Mouse (Mus musculus) layer of hippocampus, adult 9-10 months (tissue): Measurements from ENCODE around the gene Camta1.
A peak's percentile ranks its signal among the peaks of the same experiment; 100 is the strongest.
"Not testable (repeated sequence)": the region's sequence is repeated elsewhere in the genome, so short reads cannot be mapped to it uniquely, and the experiment has no call there.

Experiments used
- DNase-seq: peaks from one replicate; pipeline ENCODE4 v3.0.0; 2022; ENCODE audit warnings: low spot score

Camta1 gene

DNA sequence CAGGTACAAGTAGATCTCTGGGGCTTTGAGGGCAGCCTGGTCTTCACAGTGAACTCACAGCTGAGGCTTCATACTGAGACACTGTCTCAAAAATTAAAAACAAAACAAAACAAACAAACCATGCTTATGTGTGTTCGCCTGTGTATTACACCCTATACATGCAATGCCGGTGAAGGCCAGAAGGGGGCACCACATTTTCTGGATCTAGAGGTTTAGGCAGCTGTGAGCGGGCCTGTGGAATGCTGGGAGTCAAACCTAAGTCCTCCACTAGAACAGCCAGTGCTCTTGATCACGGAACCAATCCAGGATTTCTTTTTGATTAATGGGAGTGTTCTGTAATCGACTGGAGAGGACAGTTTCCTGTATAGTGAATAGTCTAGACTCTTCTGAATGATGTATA lies 935.8 kb downstream of the Camta1 start:
- no peak for DNase-seq

DNA sequence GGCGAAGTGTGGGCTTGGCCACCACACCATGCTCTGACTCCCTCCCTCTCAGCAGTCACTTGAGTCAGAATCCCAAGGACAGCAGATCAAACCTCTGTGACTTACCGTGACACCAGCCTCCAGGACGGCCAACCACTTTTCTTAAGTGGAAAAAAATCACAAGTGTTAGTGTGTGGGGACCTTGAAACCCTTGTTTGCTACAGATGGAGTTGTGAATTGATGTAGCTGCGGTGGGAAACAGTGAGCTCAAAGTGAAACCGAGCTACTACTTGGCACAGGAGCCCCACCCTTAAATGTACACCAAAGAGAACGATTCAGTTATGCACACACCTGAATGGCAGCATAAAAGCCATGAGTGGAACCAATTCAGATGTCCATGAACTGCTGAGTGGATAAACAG lies 936.7 kb downstream of the Camta1 start:
- no peak for DNase-seq

DNA sequence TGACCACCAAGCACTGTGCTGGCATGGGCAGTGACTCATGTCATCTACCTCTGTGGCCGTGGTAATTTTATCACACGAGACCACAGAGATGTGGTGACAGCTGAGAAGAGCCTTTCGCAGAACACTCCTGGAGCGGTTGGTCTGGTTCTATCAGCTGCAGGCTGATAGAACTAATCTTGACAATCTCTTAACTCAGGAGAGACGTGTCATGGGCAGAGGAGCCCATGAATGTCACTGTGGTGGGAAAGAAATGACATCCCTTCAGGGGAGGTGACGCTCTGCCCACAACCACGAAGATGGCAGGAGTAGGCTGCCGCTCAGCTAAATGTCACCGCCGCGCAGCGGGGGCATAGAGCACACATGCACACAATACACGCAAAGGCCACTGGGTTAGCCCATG lies 937.4 kb downstream of the Camta1 start:
- DNase-seq: no peak

DNA sequence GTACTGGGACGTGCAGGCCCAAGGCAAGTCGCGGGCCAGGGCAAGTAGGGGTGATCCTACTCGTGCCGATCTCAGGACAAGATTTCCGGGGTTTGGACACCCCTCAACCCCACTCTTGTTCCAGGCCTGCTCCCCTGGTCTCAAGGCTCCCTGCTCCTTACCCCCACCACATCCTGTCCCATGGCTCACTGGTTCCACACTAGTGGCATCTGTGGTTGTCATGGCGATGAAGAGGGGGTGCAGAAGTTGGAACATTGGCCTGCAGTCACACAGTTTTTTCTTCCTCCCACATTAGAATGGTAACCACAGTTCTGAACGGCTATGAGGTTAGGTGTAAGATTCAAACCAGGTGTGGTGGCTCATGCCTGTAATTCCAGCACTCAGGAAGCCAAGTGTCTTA lies 940.5 kb downstream of the Camta1 start:
- DNase-seq: no peak

DNA sequence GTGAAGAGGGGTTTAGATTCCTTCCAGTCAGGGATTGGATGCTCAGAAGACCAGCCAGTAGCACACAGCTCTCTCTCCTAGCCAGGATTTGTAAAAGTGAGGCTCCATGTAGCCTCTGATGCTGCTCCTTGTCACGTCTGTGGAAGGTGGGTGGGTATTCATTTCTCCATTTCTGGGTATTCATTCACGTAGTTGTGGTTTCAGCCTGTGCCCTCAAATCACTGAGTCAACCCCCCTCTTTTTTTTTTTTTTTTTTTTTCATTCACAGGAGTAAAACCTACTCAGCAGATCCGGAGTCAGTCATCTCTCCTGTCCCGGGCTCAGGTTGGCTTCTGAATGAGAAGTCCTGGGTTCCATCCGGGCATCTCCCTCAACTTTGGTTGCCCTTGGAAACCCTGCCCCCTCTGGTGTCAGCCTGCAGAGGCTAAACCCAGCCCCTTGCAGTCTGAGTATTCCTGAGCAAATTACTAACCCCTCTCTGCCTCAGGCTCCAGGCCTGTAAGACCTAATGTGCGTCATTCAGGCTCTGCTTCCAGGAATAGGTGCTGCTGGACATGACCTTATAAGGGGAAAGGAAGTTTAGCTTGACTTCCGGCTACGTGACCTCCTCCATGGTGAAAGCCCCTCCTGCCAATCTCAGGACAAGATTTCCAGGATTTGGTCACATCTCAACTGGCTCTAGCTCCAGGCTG lies 944.2 kb downstream of the Camta1 start:
- DNase-seq: no peak

DNA sequence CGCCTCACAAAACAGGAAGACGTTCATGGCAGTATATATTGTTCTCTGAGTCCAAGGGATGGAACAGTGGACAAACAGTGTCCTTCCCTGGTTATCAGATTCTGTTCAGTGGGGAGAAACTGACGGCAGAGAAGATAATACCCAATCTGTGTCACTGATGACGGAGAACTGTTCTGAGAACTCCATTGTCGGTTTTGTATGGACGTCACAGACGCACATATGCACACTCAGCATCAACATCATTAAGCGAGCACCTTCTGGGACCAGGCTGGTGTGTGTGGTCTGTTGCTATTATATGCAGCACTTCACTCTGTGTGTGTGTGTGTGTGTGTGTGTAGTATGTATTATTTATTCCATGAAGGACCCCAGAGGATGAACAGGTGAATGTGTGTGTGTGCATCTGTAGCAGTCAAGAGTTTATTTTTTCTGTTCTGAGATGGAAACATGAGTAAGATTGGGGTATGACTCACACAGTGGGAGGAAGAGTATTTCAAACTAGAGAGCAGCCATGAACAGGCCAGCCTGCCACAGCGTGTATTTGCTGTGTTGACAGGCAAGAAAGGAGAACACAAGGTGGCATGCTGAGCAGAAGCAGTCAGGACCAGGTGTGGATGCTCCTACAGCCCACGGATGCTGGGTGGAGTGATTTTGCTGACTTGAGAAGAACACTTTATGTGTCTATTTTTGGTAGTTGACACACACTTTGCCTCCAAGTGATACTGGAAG lies 946.3 kb downstream of the Camta1 start:
- no peak for DNase-seq

DNA sequence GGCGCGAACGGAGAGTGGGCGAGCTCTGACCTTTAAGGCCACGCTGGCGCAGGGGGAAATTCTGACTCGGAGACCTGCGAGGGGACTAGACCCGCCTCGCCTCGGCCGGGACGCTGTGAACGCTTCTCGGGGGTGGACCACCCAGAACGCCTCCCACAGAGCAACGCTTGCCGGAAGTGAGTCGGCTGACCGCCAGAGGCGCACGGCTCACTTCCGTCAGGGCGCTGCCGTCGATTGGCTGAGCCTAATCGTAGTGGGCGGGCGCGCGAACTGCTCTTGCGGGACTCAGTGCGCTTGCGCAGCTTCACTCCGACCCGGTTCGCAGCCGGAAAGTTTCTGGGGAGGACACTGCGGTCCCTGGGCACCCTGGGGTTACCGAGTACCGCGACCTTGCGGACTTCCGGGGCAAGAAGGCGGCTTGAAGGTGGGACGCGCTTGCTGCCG lies 947.4 kb downstream of the Camta1 start, which contains the start of the genes Park7 and Tnfrsf9:
Gene Park7 (minus strand): TSS at position 148 of the 444 bp plus-strand sequence.
Gene Tnfrsf9 (plus strand): TSS at position 273 of the 444 bp plus-strand sequence.
- peak; percentile 79 for DNase-seq

DNA sequence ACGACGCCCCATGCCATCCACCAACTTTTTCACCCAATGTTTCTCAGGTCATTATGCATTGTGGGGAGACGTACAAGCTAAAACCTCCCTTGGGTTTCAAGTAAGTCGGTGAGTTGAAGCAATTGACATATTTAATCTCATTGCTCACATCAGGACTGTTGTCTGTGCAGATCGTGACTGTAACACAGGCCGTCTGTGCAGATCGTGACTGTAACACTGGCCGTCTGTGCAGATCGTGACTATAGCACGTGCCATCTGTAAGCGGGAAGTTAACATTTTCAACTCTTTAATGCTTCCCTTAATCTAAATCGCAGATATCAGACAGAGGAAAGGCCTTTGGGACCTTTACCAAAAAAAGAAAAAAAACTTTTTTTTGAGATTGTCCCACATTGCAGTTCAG lies 947.9 kb downstream of the Camta1 start:
- no peak for DNase-seq

DNA sequence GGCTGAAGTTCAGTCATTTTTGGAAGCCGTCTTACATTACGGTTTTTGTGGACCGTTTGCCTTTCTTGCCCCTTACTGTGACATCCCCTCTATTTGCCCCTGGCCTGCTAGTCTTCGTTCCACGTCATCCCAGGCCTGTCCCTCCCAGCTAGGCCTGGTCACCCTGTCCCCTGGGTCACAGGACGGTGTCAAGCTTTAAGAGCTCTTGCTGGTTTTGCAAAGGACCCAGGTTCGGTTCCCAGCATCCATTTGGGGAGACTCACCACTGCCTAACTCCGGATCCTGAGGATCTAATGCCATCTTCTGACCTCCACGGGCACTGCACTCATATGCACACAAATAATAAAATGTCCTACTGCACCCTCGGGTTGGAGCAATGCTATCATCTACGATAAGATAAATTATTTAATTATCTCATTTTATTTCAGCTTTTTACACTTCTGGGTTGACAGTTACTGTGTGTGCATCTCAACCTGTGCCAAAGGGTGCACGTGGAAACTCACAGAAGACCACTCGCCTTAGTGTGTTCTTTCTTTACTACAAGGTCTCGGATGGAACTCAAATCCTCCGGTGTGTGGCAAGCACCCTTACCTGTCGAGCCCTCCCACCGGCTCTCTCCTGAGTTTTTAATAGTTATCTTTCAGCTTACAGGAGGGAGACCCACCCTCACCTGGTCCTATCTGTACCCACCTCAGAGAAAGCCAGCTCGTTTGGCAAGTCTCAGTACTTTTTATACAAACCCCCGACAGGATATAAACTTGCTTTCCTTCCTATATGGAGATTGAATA lies 951.3 kb downstream of the Camta1 start:
- DNase-seq: no peak

DNA sequence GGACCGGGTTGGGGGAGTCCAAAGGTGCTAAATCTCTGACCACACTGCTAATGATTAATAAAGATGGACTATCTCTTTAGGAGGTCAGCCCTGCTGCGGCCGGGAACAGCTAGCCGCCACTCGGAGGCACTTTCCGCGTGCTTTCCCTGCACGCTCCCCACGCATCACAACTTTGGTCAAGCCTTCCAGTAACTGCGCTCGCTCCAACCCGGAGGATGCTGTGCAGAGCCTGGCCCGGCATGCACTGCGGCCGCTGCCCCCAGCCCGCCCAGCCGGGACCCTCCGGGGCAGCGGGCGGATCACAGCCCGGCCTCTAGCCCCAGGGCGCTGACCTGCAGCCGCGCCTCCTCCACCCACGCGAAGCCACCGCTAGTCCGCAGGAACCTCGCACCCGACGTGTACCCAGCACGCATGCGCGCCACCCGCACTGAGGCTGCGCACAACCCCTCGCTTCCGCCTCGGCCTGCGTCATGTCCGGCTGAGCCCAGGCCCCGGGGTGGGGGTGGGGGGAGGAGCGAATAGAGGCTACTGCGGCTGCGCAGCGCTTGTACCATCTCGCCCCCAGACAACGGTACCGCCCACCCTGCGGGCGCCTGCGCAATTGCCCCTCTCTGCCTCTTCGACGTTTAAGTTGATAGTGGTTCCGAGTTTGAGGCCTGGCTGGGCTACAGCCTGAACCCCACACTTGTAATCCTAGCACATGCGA lies 952.1 kb downstream of the Camta1 start:
- peak; percentile 85 for DNase-seq

DNA sequence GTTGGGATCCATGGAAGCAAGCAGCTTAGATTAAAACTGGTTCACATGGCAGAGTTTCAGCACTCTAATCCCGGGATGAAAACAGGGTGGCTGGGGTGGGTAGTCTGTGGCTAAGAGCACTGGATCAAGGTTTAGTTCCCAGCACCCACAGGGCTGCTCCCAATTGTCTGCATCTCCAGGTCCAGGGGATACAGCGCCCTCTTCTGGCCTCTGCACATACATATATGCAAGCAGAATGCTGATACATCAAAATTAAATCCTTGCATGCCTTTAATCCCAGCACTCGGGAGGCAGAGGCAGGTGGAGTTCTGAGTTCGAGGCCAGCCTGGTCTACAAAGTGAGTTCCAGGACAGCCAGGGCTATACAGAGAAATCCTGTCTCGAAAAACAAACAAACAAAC lies 953.2 kb downstream of the Camta1 start:
- DNase-seq: not testable (repeated sequence)

DNA sequence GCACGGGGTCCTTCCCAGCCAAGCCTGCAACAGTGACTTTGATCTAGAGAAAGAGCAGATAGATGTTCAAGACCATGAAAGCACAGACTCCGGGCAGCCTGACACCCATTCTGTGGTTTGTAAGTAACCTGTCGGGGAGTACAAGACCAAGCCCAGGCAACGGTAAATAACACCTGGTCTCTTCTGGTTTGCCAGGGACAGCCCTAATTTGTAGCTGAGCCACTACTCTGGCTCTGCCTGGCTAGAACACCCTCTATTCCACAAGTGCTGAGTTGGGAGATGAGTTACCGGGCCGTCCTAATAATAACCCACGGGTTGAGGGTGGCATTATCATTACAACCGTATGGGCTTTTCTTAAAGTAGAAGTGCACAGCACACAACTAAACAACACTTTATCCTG lies 954.6 kb downstream of the Camta1 start:
- DNase-seq: no peak

DNA sequence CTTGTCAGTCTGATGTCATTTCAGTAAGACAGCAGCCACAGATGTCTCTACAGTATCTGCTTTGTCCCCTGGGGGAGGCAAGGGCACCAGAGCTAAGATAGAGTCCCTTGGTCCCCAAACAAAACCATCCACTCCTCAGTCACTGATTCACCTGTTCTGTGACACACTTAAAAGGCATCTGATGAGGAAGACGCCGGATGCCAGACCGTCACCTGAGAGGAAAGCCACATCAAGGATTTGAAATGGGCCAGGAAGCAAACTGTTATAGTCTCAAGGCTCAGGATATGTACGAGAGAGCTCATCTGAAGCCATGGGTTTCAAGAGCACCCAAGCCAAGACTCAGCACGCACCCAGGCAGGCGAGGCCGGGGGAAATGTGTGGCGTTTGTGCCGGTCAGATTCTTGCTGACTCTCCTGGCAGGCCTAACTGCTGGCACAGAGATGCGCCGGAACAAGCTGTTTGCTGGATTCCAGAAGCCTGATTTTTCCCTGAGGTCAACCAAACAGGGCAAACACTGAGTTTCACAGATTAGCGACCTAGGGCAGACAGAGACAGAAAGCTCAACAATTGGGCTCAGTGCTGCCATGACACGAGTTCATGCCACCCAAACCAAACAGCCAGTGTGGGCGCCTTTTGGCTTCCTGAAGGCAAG lies 958.5 kb downstream of the Camta1 start:
- DNase-seq: no peak

DNA sequence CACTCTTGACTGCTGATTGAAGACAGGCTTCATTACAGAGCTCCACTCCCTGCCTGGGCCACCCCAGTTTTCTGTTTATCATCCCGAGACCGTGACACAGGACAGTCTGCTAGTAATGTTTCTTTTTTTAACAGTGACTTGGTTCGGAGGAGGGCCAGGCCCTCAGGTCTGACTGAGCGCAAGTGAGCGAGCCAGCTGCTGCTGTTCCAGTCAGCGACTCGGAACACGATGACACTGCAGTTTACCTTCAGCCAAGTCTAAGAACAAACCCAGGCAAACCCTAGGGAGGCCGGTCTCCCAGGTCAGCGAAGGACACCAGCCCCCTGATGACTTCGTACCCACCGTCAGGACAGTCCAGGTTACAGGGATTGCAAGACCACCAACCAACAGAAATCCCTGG lies 959.6 kb downstream of the Camta1 start:
- DNase-seq: no peak

DNA sequence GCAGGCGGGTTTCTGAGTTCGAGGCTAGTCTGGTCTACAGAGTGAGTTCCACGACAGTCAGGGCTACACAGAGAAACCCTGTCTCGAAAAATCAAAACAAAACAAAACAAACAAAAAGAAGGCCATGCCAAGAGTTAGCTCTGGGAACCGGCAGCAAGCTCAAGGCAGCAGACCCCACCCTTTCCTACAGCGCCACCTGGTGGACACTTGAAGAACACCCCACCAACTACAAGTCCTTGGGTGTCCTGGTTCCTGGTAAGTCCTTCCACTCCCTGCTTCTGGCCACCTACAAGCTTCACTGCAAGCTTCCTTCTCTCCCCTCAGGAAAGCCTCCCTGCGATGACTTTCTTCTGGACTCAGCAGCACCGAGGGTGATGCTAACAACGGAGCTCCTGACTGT lies 960.0 kb downstream of the Camta1 start:
- DNase-seq: no peak

DNA sequence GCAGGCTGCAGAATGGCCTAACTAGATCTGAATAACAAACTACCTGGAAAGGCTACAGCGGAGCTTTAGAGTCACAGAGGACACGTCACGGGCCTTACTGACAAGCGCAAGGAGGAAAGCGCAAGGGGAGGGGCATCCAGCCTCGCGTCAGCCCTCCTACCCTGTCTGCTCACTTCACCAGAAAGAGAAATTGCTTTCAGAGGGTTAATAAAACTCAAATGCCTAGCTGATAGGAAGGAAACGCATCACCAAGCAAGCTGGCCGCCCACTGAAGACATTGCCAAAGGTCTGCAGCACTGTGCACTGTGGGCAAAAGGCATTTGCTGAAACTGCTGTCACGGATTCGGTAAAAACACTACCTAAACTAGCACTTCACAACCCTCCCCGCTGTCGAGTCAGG lies 961.2 kb downstream of the Camta1 start:
- DNase-seq: no peak

DNA sequence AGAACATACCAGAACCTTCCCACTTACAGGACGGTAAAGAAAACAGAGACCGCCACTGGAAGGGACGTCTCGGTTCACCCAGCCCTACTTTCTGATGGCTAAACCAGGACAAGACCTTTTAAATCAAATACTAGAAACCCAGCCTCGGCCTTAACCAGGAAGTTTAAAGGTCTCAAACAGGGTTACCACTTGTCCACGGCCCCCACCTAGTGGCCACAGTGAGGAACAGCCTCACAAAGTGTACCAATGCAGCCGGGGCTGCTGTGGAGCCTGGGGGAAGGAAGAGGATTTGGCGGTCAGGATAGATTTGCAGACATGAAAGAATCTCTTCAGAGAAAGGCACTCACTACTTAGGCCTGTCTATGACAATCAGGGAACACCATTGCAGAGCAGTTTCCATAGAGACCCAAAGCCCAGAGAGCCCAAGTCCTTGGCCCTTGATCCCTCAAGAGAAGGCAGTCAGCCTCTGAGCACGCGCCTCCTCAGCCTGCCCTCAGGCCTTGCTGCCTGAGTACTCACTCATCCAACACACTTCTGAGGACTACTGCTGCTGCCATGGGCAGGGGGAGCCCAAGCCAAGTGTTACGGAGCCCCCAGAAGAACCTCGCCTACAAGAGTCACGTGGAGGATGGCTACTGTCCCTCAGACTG lies 962.8 kb downstream of the Camta1 start:
- no peak for DNase-seq

DNA sequence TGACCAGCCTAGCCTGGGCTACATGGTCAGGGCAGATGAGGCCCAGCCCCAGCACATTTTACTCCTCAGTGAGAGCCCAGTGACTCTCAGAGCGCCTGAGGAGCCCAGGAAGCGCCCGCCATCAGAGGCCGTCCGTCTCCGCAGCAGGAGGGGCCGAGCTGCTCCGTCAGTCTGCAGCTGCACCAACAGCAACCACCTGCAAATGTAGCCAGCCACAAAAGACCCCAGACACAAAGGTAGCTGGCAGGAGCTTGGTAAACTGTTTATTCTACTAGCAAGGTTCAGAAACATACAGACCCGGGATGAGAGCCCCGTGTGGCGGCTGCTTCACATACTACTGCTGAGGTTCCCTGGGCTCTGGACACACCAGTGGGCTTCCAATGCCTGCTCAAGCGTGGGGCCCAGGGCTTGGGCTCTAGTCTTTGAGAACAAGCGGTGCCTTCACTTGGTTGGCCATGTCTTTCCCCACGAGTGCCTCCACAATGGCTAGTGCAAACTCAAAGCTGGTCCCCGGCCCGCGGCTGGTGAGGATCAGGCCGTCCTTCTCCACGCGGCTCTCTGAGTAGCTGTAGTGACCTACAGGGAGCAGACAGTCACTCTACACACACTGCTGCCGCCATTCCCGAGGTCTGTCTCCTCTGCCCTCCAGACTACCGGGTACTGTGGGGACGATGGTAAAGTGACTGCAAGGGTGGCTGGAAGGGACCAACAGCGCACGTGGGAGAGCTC lies 964.6 kb downstream of the Camta1 start:
- no peak for DNase-seq

DNA sequence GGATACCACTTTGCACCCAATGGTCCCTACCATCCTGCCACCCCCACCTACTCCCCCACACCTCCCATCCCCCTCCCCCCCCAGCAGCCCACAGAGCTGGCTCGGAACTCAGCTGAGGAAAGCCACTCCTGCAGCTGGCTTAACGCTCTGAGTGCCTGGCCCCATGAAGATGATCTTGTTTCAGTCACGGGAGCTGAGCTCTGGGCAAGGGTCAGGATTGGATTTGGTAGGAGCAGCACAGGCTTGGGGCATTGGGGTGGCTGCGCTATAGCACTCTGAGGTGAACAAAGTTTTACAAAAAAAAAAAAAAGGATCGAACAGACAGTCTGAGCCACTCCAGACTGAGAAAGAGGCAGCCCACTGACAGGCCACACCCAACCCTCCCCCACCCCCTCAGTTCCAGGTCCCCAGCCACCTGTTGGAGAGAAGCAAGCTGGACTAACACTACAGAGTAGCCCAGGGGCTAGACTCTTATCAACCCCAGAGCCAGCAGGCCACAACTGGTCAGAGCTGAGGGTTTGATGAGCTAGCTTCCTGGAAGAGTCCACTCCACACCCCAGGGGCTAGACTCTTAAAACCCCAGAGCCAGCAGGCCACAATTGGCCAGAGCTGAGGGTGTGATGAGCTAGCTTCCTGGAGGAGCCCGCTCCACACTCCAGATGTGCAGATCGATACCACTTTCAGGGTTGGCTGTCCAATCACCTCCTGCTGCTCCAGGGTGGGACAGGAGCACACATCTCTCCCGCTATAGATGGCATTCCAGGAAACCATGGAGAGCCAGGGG lies 966.8 kb downstream of the Camta1 start:
- no peak for DNase-seq

DNA sequence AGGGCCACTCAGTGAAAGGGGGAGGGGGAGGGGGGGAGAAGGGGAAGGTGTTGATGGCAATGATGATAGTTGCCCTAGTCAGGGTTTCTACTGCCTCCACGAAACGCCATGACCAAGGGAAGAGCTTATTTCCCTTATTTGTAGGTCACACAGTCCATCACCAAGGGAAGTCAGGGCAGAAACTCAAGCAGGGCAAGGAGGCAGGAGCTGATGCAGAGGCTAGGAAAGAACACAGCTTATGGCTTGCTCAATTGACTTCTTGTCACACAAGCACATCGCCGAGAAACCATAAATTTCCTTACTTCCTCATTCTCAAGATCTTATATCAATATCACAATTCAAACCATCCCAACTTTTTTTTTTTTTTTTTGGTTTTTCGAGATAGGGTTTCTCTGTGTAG lies 970.4 kb downstream of the Camta1 start:
- no peak for DNase-seq
